Mouse (Mus musculus) liver, embryonic 11.5 days (tissue): ENCODE results near the gene Gls2. TPM values are rescaled to one million over a fixed set of nuclear protein-coding genes. Genes with fewer than 3 reads are reported as not detected.
"Not testable (repeated sequence)": the region's sequence is repeated elsewhere in the genome, so short reads cannot be mapped to it uniquely, and the experiment has no call there.

Experiments
- ATAC-seq: fragments of 200-750 bp; cut with Nextera tagmentation; replicated peaks from 2 replicates; pipeline ENCODE4 v1.8.0; 2017; ENCODE audit warnings: moderate number of reproducible peaks, mild to moderate bottlenecking, moderate TSS enrichment, moderate library complexity; ENCODE audit not compliant: low FRiP score
- DNase-seq: peaks from one replicate; pipeline ENCODE4 v3.0.0-alpha.2; 2017; ENCODE audit warnings: low spot score
- H3K27ac ChIP-seq: fragments of 300-500 bp; sonication (generic); 2 replicates; pipeline ENCODE4 v1.5.1; 2014; ENCODE audit warnings: mild to moderate bottlenecking, low read depth, low read length, control low read depth
- H3K27me3 ChIP-seq: fragments of 300-500 bp; sonication (generic); replicated peaks from 2 replicates; pipeline ENCODE4 v1.6.1; 2014; ENCODE audit warnings: low read length, mixed read lengths; ENCODE audit not compliant: control insufficient read depth, insufficient read depth
- H3K36me3 ChIP-seq: fragments of 300-500 bp; sonication (generic); 2 replicates; pipeline ENCODE4 v1.6.1; 2014; ENCODE audit warnings: mild to moderate bottlenecking, low read length, moderate library complexity, mixed read lengths; ENCODE audit not compliant: control insufficient read depth, insufficient read depth
- H3K4me1 ChIP-seq: fragments of 300-500 bp; sonication (generic); replicated peaks from 2 replicates; pipeline ENCODE4 v1.6.1; 2014; ENCODE audit warnings: low read length, mixed read lengths; ENCODE audit not compliant: control insufficient read depth, insufficient read depth
- H3K4me2 ChIP-seq: fragments of 300-500 bp; sonication (generic); 2 replicates; pipeline ENCODE4 v1.6.1; 2014; ENCODE audit warnings: mild to moderate bottlenecking, control low read depth, moderate library complexity
- H3K4me3 ChIP-seq: fragments of 300-500 bp; sonication (generic); 2 replicates; pipeline ENCODE4 v1.5.1; 2014; ENCODE audit warnings: low read depth, low read length, control low read depth
- H3K9ac ChIP-seq: fragments of 300-500 bp; sonication (generic); 2 replicates; pipeline ENCODE4 v1.6.1; 2014; ENCODE audit warnings: low read depth, low read length, control low read depth
- H3K9me3 ChIP-seq: fragments of 300-500 bp; sonication (generic); 2 replicates; pipeline ENCODE4 v1.6.1; 2016; ENCODE audit warnings: low read length, inconsistent platforms, mixed read lengths; ENCODE audit not compliant: control insufficient read depth
- WGBS: fragments of 180-500 bp; shearing (Covaris S2); extraction: QIAGEN DNeasy Blood & Tissue Kit; methylation state at CpG from one replicate; pipeline ENCODE4 v1.1.7; 2014; 5-methylcytosine and 5-hydroxymethylcytosine counted together
- polyA plus RNA-seq: library from polyadenylated mRNA; unstranded; fragments of >200 nt; fragmentation: Nextera tagmentation; extraction: Ambion mirVana; gene quantifications from 2 replicates; pipeline ENCODE4 v1.2.1, GENCODE M21; 2014

The Gls2 gene
- polyA plus RNA-seq, result 3.1 and 3.4 TPM in 2 replicates

GRCm38 (mm10) chr10:128194024-128194550 lies at the start of gene Gls2:
Gls2 (plus strand) TSS chr10:128194457.
- DNase-seq (peak; percentile 99), ATAC-seq (peak; percentile 97)
- H3K9me3 ChIP-seq, result no peaks in the 10 kb centered on the region
- H3K4me1 ChIP-seq, result 0 out of 2 replicates have a peak, but pooled peaks cover 11% of the 10 kb centered on the region
- peak within 1 kb of the TSS; percentile 38; the same call in 1 of the 2 replicates for H3K27ac ChIP-seq
- peak within 1 kb of the TSS; percentile 80 for H3K4me2 ChIP-seq
- under 1% methylated on average over 46 of the region's 46 CpGs for WGBS
- peak within 1 kb of the TSS; percentile 56 for H3K4me3 ChIP-seq
- no peaks in the 10 kb centered on the region for H3K36me3 ChIP-seq
- H3K27me3 ChIP-seq, result peaks cover 15% of the 10 kb centered on the region
- peak within 1 kb of the TSS; percentile 49 for H3K9ac ChIP-seq

GRCm38 (mm10) chr10:128144961-128145360 lies 49.3 kb upstream of the Gls2 start:
- DNase-seq, result no peak
- peaks cover 2% of the 10 kb centered on the region; the same call in 1 of the 2 replicates for H3K36me3 ChIP-seq
- no peak for ATAC-seq

GRCm38 (mm10) chr10:128148789-128149365 lies 45.4 kb upstream of the Gls2 start:
- Histone ChIP-seq H3K4me2 (peak overlapping the region; percentile 55), H3K27ac (peak overlapping the region; percentile 34; the same call in 1 of the 2 replicates), H3K4me1 (0 out of 2 replicates have a peak, but pooled peaks cover 4% of the 10 kb centered on the region), H3K4me3 (peak overlapping the region; percentile 34; the same call in 1 of the 2 replicates), H3K36me3 (no peaks in the 10 kb centered on the region), H3K27me3 (no peaks in the 10 kb centered on the region), H3K9ac (peak overlapping the region; percentile 56), H3K9me3 (no peaks in the 10 kb centered on the region)
- no peak for DNase-seq
- ATAC-seq, result no peak
- WGBS, result 88% methylated on average over 5 of the region's 5 CpGs

More at GRCm38 (mm10) chr10:128144961-128145360, 49.3 kb upstream of the Gls2 start:
- H3K4me1 ChIP-seq, result 0 out of 2 replicates have a peak, but pooled peaks cover 4% of the 10 kb centered on the region
- H3K4me3 ChIP-seq, result no peak overlapping the region
- no peak overlapping the region for H3K9ac ChIP-seq
- no peaks in the 10 kb centered on the region for H3K9me3 ChIP-seq
- 64% methylated on average over 2 of the region's 2 CpGs for WGBS
- H3K27me3 ChIP-seq, result no peaks in the 10 kb centered on the region
- H3K4me2 ChIP-seq, result no peak overlapping the region
- H3K27ac ChIP-seq, result no peak overlapping the region

- WGBS, result 2% methylated on average over 5 of the region's 5 CpGs
- H3K27me3 ChIP-seq, result no peaks in the 10 kb centered on the region
- H3K27ac ChIP-seq, result peak overlapping the region; percentile 34
- H3K9me3 ChIP-seq, result no peaks in the 10 kb centered on the region
- peak overlapping the region; percentile 56 for H3K9ac ChIP-seq
- no peaks in the 10 kb centered on the region for H3K36me3 ChIP-seq
- H3K4me3 ChIP-seq, result peak overlapping the region; percentile 34
- ATAC-seq (peak; percentile 97), DNase-seq (peak; percentile 78)
- 0 out of 2 replicates have a peak, but pooled peaks cover 4% of the 10 kb centered on the region for H3K4me1 ChIP-seq
- peak overlapping the region; percentile 55 for H3K4me2 ChIP-seq
These were observed 44.7 kb upstream of the Gls2 start for GRCm38 (mm10) chr10:128149592-128149991.

GRCm38 (mm10) chr10:128150941-128151340 lies 43.3 kb upstream of the Gls2 start:
- DNase-seq, result no peak
- WGBS, result 82% methylated on average over 14 of the region's 14 CpGs
- H3K4me3 ChIP-seq, result no peak overlapping the region
- no peaks in the 10 kb centered on the region for H3K27me3 ChIP-seq
- H3K9ac ChIP-seq, result no peak overlapping the region
- H3K4me1 ChIP-seq, result 0 out of 2 replicates have a peak, but pooled peaks cover 4% of the 10 kb centered on the region
- H3K9me3 ChIP-seq, result no peaks in the 10 kb centered on the region
- no peak overlapping the region for H3K4me2 ChIP-seq
- no peak for ATAC-seq
- H3K36me3 ChIP-seq, result no peaks in the 10 kb centered on the region
- H3K27ac ChIP-seq, result no peak overlapping the region

GRCm38 (mm10) chr10:128153978-128154377 lies 40.3 kb upstream of the Gls2 start:
- WGBS, result 83% methylated on average over 3 of the region's 3 CpGs
- Histone ChIP-seq H3K9me3 (no peaks in the 10 kb centered on the region), H3K36me3 (no peaks in the 10 kb centered on the region), H3K27me3 (no peaks in the 10 kb centered on the region), H3K27ac (no peak overlapping the region), H3K4me1 (0 out of 2 replicates have a peak, but pooled peaks cover 3% of the 10 kb centered on the region), H3K4me3 (no peak overlapping the region), H3K4me2 (no peak overlapping the region), H3K9ac (no peak overlapping the region)
- ATAC-seq (no peak), DNase-seq (no peak)

- H3K9ac ChIP-seq, DNase-seq, H3K4me3 ChIP-seq, H3K4me1 ChIP-seq, H3K9me3 ChIP-seq, H3K27ac ChIP-seq, H3K4me2 ChIP-seq, H3K27me3 ChIP-seq, H3K36me3 ChIP-seq, ATAC-seq: not testable (repeated sequence)
- WGBS, result 77% methylated on average over 2 of the region's 3 CpGs
These were observed 28.5 kb upstream of the Gls2 start for GRCm38 (mm10) chr10:128165726-128166125.

- Histone ChIP-seq H3K4me3 (no peak overlapping the region), H3K4me1 (no peaks in the 10 kb centered on the region), H3K4me2 (no peak overlapping the region), H3K9ac (no peak overlapping the region), H3K9me3 (no peaks in the 10 kb centered on the region), H3K27me3 (no peaks in the 10 kb centered on the region), H3K27ac (no peak overlapping the region), H3K36me3 (0 out of 2 replicates have a peak, but pooled peaks cover 2% of the 10 kb centered on the region)
- 40% methylated on average over 6 of the region's 6 CpGs for WGBS
- DNase-seq (no peak), ATAC-seq (no peak)
These were observed 27.2 kb upstream of the Gls2 start for GRCm38 (mm10) chr10:128167091-128167490.
